Mouse (Mus musculus) lung, embryonic 16.5 days (tissue): Measurements from ENCODE around the gene Isyna1. TPM values are rescaled to one million over a fixed set of nuclear protein-coding genes. Genes with fewer than 3 reads are reported as not detected.

ENCODE experiments used
- ATAC-seq: fragments of 200-750 bp; cut with Nextera tagmentation; 2 replicates; pipeline ENCODE4 v1.8.0; 2017; ENCODE audit warnings: low read depth, mild to moderate bottlenecking, moderate library complexity
- H3K27ac ChIP-seq: fragments of 300-500 bp; sonication (generic); 2 replicates; pipeline ENCODE4 v1.5.1; 2014; ENCODE audit warnings: mild to moderate bottlenecking, control low read depth, low read length
- H3K27me3 ChIP-seq: fragments of 300-500 bp; sonication (generic); 2 replicates; pipeline ENCODE4 v1.6.1; 2014; ENCODE audit warnings: low read depth, low read length, mixed read lengths; ENCODE audit not compliant: control insufficient read depth, insufficient read depth
- H3K36me3 ChIP-seq: fragments of 300-500 bp; sonication (generic); 2 replicates; pipeline ENCODE4 v1.6.1; 2014; ENCODE audit warnings: low read length; ENCODE audit not compliant: control insufficient read depth, insufficient read depth
- H3K4me1 ChIP-seq: fragments of 300-500 bp; sonication (generic); replicated peaks from 2 replicates; pipeline ENCODE4 v1.6.1; 2014; ENCODE audit warnings: low read length, mixed read lengths; ENCODE audit not compliant: control insufficient read depth, insufficient read depth
- H3K4me2 ChIP-seq: fragments of 300-500 bp; sonication (generic); 2 replicates; pipeline ENCODE4 v1.6.1; 2014; ENCODE audit warnings: low read depth, low read length, control low read depth
- H3K4me3 ChIP-seq: fragments of 300-500 bp; sonication (generic); 2 replicates; pipeline ENCODE4 v1.5.1; 2014; ENCODE audit warnings: mild to moderate bottlenecking, low read length, control low read depth
- H3K9ac ChIP-seq: fragments of 300-500 bp; sonication (generic); 2 replicates; pipeline ENCODE4 v1.6.1; 2014; ENCODE audit warnings: low read length, control low read depth
- H3K9me3 ChIP-seq: fragments of 300-500 bp; sonication (generic); 2 replicates; pipeline ENCODE4 v1.6.1; 2016; ENCODE audit warnings: low read length; ENCODE audit not compliant: control insufficient read depth
- WGBS: fragments of 180-500 bp; shearing (Covaris S2); extraction: QIAGEN DNeasy Blood & Tissue Kit; methylation state at CpG from one replicate; pipeline ENCODE4 v1.1.7; 2014; 5-methylcytosine and 5-hydroxymethylcytosine counted together
- polyA plus RNA-seq: library from polyadenylated mRNA; unstranded; fragments of >200 nt; fragmentation: Nextera tagmentation; extraction: Ambion mirVana; gene quantifications from 2 replicates; pipeline ENCODE4 v1.2.1, GENCODE M21; 2015

The Isyna1 gene
- polyA plus RNA-seq, 1 experiment from 2014 or later: 121 TPM

GRCm38 (mm10) chr8:70591569-70591968 lies 2.6 kb upstream of the Isyna1 start:
- 87% methylated on average over 12 of the region's 12 CpGs for WGBS
- H3K9me3 ChIP-seq: no peaks in the 10 kb centered on the region
- H3K27ac ChIP-seq: no peak overlapping the region
- H3K36me3 ChIP-seq: peaks cover 21% of the 10 kb centered on the region
- no peaks in the 10 kb centered on the region for H3K27me3 ChIP-seq
- H3K4me1 ChIP-seq: peaks cover 17% of the 10 kb centered on the region
- no peak overlapping the region for H3K9ac ChIP-seq
- ATAC-seq: no peak
- no peak overlapping the region for H3K4me2 ChIP-seq
- no peak overlapping the region for H3K4me3 ChIP-seq

DNA sequence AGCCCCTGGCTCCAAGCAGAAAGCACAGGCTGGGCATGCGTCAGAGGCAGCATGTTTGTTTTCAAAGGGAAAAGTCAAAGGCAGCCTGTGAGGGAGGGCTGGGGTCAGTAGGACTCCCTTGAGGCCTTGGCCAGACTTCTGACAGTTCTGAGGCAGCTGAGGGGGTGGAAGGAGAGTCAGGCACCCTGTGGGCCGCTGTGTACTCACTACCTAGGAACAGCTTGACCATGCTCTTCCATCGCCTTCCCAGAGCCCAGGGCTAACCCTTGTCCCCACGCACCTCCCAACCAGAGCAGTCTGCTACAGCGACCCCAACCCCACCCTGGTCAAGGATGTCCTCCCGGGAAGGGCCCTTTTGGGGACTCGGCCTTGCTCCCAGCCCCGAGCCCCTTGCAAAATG lies 1.0 kb upstream of the Isyna1 start:
- H3K36me3 ChIP-seq: peaks cover 20% of the 10 kb centered on the region
- H3K27me3 ChIP-seq: no peaks in the 10 kb centered on the region
- H3K4me1 ChIP-seq: peaks cover 28% of the 10 kb centered on the region
- no peak for ATAC-seq
- H3K4me3 ChIP-seq: no peak overlapping the region
- no peak overlapping the region for H3K9ac ChIP-seq
- H3K4me2 ChIP-seq: peak overlapping the region; percentile 99
- peak overlapping the region; percentile 75 for H3K27ac ChIP-seq
- 32% methylated on average over 8 of the region's 8 CpGs for WGBS
- no peaks in the 10 kb centered on the region for H3K9me3 ChIP-seq

- Histone ChIP-seq H3K27ac (peak overlapping the region; percentile 75), H3K27me3 (no peaks in the 10 kb centered on the region), H3K4me1 (peaks cover 42% of the 10 kb centered on the region), H3K9ac (peak overlapping the region; percentile 66), H3K36me3 (peaks cover 18% of the 10 kb centered on the region), H3K9me3 (no peaks in the 10 kb centered on the region), H3K4me3 (peak overlapping the region; percentile 67), H3K4me2 (peak overlapping the region; percentile 99)
- WGBS: 8% methylated on average over 82 of the region's 82 CpGs
- peak; percentile 1; the same call in 1 of the 2 replicates for ATAC-seq
These were observed 720 bp downstream of the Isyna1 start for GRCm38 (mm10) chr8:70594621-70595564.

DNA sequence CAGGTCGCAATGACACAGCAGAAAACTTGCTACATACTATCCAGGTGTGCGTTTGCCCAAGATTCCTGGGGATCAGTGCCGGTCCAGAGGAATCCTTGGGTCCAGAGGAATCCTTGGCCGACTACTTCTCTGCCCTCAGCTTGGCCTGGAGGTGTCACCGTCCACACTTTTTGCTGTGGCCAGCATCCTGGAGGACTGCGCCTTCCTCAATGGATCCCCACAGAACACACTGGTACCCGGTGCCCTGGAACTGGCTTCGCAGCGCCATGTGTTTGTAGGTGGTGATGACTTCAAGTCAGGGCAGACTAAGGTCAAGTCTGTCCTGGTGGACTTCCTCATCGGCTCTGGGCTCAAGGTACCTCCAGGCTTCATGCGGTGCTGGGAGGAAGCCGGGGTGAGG lies 1.6 kb downstream of the Isyna1 start:
- Histone ChIP-seq H3K4me1 (peaks cover 50% of the 10 kb centered on the region), H3K9ac (no peak overlapping the region)
- 88% methylated on average over 12 of the region's 12 CpGs for WGBS

GRCm38 (mm10) chr8:70596216-70596615 lies 2.0 kb downstream of the Isyna1 start:
- Histone ChIP-seq H3K9ac (no peak overlapping the region), H3K4me3 (no peak overlapping the region), H3K4me2 (no peak overlapping the region), H3K4me1 (peaks cover 54% of the 10 kb centered on the region), H3K9me3 (no peaks in the 10 kb centered on the region), H3K36me3 (peaks cover 13% of the 10 kb centered on the region), H3K27me3 (no peaks in the 10 kb centered on the region), H3K27ac (no peak overlapping the region)
- no peak for ATAC-seq
- 93% methylated on average over 18 of the region's 18 CpGs for WGBS

More for the DNA sequence above, 1.6 kb downstream of the Isyna1 start:
- peaks cover 13% of the 10 kb centered on the region for H3K36me3 ChIP-seq
- no peak overlapping the region for H3K27ac ChIP-seq
- ATAC-seq: no peak
- no peaks in the 10 kb centered on the region for H3K27me3 ChIP-seq
- no peak overlapping the region for H3K4me3 ChIP-seq
- no peaks in the 10 kb centered on the region for H3K9me3 ChIP-seq
- H3K4me2 ChIP-seq: no peak overlapping the region

DNA sequence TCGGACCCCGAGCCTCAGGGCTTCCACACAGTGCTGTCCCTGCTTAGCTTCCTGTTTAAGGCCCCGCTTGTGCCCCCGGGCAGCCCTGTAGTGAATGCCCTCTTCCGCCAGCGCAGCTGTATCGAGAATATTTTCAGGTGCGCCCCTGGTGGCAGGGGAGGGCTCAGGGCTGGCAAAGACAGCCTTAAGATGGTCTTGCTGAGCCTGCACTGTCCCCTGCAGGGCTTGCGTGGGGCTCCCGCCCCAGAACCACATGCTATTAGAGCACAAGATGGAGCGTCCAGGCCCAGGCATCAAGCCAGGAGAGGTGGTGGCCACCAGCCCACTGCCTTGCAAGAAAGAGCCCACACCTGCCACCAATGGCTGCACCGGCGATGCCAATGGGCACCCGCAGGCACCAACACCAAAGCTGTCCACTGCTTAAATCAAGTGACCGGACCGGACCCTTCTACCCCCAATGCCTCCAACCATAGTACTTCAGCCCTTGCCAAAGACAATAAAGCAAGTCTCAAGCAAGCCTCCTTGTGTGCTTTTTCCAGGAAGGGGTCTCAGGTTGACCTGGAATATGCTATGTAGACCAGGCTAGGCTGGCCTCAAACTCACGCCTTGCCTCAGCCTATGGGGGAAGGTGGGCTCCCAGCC lies 2.7 kb downstream of the Isyna1 start:
- no peak for ATAC-seq
- Histone ChIP-seq H3K27ac (no peak overlapping the region), H3K4me1 (peaks cover 59% of the 10 kb centered on the region), H3K4me2 (no peak overlapping the region), H3K36me3 (peaks cover 9% of the 10 kb centered on the region; the same call in 1 of the 2 replicates), H3K27me3 (no peaks in the 10 kb centered on the region), H3K9ac (no peak overlapping the region), H3K4me3 (no peak overlapping the region), H3K9me3 (no peaks in the 10 kb centered on the region)
- WGBS: 81% methylated on average over 17 of the region's 17 CpGs

DNA sequence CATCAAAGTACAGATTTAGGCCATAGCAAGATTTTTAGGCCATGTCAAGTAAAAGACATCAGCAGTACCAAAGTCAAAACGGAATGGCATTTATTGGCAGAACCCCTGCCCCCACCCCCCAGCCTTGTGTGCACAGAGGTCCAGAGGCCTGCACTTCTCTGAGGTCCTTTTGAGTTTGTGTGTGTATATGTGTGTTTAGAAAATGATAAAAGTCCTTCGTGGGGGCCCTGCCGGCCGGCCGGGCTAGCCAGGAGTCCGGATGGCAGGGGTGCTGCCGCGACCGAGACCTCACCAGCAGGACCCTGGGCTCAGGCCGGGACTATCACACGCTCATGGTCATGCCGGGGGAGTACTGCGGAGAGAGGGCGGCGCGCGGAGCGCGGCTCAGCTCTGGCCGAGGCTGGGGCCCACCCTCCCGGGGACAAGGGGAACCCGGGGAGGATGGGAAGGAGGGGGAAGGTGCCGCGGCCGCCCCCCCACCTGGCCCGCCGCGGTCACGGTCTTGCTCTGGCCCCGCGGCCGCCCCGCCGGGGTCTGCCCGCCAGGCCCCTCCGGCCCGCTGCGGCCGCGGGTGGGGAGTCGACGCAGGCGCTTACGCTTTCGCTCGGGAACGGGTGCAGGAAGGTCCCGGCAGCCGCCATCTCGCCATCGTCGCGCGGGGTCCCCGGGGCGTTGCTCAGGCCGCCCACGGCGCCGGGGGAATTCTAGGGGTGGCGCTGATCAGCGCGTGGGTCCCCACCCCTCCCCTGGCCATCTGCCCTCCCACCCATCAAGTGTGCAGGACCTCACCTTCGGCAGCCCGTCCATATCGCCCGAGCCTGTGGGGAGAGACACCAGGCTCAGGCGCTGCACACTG lies 3.5 kb downstream of the Isyna1 start:
- peak overlapping the region; percentile 51 for H3K4me3 ChIP-seq
- peak overlapping the region; percentile 86 for H3K4me2 ChIP-seq
- 13% methylated on average over 59 of the region's 68 CpGs for WGBS
- peaks cover 13% of the 10 kb centered on the region for H3K36me3 ChIP-seq
- H3K4me1 ChIP-seq: peaks cover 59% of the 10 kb centered on the region
- H3K27me3 ChIP-seq: no peaks in the 10 kb centered on the region
- no peak overlapping the region for H3K27ac ChIP-seq
- no peaks in the 10 kb centered on the region for H3K9me3 ChIP-seq
- peak overlapping the region; percentile 73 for H3K9ac ChIP-seq
- ATAC-seq: no peak

- Histone ChIP-seq H3K36me3 (peaks cover 16% of the 10 kb centered on the region), H3K27me3 (no peaks in the 10 kb centered on the region), H3K4me3 (peak overlapping the region; percentile 51), H3K4me2 (peak overlapping the region; percentile 86), H3K4me1 (peaks cover 56% of the 10 kb centered on the region), H3K9ac (peak overlapping the region; percentile 73), H3K9me3 (no peaks in the 10 kb centered on the region), H3K27ac (no peak overlapping the region)
- ATAC-seq: peak; percentile 32; the same call in 1 of the 2 replicates
- 3% methylated on average over 29 of the region's 29 CpGs for WGBS
These were observed 4.1 kb downstream of the Isyna1 start for GRCm38 (mm10) chr8:70598283-70598682.
